Mouse (Mus musculus): ENCODE results near the gene Rhoa.

Rhoa gene

DNA sequence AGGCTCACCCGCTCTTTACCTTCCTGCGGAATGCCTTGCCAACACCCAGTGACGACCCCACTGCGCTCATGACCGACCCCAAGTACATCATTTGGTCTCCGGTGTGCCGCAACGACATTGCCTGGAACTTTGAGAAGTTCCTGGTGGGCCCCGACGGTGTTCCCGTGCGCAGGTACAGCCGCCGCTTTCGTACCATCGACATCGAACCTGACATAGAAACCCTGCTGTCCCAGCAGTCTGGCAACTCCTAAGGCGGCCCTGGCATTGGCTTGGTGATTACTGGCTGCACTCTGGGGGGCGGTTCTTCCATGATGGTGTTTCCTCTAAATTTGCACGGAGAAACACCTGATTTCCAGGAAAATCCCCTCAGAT is 33.9 kb downstream of the Rhoa start:
- DNase-seq (ENCODE audit: extremely low read depth, low read depth, low spot score) = no peak

DNA sequence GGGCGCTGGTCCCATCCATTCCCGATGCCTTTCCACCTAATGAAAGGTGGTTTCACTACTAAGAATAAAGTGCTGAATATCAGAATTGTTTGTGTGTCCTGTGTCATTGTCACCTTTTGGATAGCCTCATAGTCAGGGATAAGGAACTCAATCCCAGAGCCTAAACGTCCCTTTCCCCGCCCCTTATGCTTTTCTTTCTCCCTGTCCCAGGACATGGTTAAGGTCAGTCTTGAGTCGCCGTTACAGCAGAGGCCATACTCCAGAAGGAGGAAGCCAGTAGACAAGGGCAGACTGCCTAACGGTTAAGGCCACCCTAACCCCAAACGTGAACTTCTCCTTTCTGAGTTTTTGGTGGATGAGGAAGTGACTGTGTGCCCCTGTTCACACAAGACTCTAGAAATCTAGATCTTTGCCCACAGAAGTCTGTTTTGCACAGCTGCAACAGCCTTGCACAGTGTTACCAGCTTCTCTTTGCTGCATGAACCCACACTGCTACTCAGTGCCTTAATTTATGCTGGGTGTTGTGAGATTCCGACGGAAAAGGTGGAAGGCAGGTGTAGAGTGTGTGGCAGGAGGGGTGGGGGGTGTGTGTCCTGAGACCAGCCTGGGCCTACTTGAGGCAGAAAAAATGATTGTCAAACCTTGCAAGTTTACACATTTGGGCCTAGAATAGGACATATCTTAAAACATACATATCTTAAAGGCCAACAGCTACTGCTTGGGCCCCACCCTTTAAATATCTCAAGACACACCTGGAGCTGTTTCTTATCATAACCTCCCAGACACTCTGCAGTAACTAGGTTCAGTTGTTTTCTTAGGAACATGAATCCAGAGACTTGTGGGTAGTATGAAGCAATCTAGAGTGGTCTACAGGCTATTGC is 34.6 kb downstream of the Rhoa start:
- DNase-seq (ENCODE audit: extremely low read depth, low read depth, low spot score) = no peak

- no peak for DNase-seq (ENCODE audit: extremely low read depth, low read depth, low spot score)
Observed at GRCm38 (mm10) chr9:108341139-108341475, 35.2 kb downstream of the Rhoa start.

DNA sequence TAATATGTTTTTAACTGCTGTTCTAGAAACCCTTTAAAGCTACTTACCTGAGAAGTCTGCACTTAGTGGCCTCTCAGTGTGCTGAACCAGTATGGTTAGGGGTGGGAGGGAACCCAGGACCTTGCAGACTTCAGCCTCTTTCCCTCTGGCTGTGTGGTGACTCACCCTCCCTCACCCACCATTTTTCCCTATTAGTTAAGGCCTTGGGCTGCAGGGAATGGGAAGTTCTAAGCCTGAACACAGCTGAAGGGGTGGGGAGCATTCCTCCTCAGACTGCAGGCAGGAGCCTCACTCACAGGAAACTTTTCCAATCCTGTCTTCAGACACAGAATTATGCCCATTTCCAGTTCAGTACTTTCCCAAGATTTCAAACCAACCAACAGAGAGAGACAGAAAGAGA is 35.9 kb downstream of the Rhoa start:
- DNase-seq (ENCODE audit: extremely low read depth, low read depth, low spot score) = no peak

DNA sequence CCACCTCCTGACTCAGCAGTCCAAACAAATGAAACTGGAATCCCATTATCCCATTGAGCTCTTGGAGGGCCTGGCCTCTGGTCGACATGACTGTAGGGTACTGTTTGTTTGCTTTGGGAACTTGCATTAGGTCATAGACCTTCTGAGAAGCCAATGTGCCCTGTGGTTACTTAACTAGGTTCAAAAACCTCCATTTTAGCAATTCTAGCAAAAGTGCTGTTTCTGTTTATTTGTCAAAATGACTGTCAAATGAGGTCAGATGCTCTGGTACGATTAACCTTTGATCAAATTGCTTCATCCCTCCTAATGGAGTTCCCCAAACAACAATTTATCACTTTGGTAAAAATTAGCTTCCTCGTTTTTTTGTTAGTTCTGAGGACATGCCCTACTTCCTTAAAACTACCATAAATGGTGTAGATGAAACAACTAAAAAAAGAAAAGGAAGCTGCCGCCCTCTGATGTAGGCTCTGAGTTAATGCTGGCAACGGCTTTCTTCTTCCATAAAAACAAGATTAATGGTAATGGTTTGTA is 36.4 kb downstream of the Rhoa start:
- no peak for DNase-seq (ENCODE audit: extremely low read depth, low read depth, low spot score)

- DNase-seq (ENCODE audit: extremely low read depth, low read depth, low spot score) = no peak
Observed at GRCm38 (mm10) chr9:108343331-108343730, 37.4 kb downstream of the Rhoa start.

DNA sequence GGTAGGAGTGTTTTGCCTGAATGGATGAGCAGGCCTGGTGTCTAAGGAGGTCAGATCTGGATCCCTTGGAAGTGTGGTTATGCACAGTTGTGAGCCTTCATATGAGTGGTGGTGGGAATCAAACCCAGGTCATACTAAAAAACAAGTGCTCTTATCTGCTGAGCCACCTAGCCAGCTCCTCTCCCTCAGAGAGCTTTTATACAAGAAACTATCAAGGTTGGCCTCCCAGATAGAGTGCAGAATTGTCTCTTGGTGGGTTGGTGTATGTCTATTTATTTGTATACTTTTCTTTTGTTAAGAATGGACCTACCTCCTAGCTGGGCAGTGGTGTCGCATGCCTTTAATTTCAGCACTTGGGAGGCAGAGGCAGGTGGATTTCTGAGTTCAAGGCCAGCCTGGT is 37.9 kb downstream of the Rhoa start:
- DNase-seq (ENCODE audit: extremely low read depth, low read depth, low spot score) = no peak

- no peak for DNase-seq (ENCODE audit: extremely low read depth, low read depth, low spot score)
Observed at GRCm38 (mm10) chr9:108344471-108344870, 38.5 kb downstream of the Rhoa start.

DNA sequence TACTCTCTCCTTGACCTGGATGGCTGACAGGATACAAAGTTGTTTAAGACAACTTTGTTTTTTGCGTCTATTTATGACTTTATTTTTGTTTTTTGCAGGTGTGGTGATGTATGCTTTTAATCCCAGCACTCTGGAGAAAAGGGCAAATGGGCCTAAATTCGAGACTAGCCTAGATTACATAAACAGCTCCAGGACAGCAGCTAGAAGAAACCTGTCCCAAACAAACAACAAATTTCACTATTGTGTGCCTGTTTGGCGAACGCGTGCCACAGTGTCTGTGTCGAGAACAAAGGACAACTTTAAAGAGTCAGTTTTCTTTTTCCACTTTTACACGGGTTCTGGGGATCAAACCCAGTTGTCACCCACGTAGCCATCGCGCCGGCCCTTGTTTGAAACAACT is 41.1 kb downstream of the Rhoa start:
- DNase-seq (ENCODE audit: extremely low read depth, low read depth, low spot score) = no peak

DNA sequence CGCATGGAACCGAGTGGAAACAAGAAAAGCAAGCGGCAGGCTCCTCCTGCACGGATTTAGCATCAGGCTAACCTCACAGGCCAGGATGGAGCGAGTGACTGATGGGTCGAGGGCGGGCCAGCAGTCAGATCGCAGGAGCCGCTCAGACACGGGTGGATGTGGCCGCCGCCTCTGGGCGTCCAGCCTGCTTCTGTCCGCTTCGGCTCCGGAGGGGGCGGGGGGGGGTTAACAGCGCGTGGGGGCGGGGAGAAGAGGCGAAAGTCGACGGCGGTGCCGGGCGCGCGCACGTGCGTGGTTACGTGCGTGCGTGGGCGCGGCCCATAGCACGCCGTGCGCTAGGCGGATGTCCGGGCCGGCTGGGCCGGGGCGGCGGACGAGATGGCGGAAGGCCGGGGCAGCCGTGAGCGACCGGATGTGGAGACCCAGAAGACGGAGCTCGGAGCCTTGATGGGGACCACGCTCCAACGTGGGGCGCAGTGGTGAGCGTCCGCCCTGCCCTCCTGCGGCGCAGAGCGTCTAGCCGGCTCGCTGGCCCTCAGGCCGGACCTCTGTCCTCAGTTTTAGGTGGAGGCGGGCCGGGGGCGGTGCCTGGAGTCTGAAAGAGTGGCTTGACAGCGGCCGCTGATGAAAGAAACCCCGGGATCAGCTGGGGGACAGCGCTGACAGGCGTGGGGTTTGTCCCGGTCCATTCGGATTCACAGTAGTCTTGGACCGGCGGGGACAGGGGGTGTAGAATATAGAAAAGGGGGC is 41.8 kb downstream of the Rhoa start, which contains the start of gene Usp4:
Gene Usp4, plus strand, starts transcription at position 314 of the 750 bp plus-strand sequence.
- DNase-seq (ENCODE audit: extremely low read depth, low read depth, low spot score) = no peak

- no peak for DNase-seq (ENCODE audit: extremely low read depth, low read depth, low spot score)
Observed at GRCm38 (mm10) chr9:108348290-108348680, 42.4 kb downstream of the Rhoa start.

DNA sequence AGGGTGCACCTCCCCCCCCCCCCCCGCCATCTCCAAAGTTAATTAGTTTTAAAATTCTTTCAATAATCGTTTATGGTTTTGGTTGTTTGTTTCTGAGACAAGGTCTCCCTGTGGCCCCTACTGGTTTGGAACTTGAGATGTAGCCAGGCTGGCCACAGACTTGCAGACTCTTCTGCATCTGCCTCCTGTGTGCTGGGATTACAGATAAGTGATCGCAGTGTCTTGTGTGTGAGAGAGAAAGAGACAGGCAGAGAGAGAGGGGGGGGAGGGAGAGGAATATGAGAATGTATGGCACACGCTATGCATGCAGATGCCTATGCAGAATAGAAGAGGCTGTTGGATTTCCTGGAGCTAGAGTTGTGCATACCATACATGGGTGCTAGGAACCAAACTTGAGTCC is 43.8 kb downstream of the Rhoa start:
- DNase-seq (ENCODE audit: extremely low read depth, low read depth, low spot score) = no peak

- DNase-seq (ENCODE audit: extremely low read depth, low read depth, low spot score) = no peak
Observed at GRCm38 (mm10) chr9:108378234-108378633, 72.3 kb downstream of the Rhoa start.

DNA sequence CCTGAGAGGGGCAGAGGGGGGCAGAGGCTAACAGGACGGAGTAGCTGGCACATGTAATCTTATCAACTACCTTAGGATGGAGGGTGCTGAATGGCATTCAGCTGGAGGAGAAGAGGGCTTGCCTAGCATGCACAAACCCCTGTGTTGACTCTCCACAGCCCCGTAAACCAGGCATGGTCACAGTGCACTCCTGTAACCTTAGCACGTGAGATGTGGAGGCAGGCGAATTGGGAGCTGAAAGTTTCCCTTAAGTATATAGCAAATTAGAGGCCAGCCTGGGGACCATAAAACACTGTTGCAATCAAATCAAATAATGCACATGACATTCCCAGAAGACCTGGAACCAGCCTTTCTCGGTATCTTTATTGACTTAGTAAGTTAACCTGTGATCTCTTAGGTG is 72.8 kb downstream of the Rhoa start:
- no peak for DNase-seq (ENCODE audit: extremely low read depth, low read depth, low spot score)

DNA sequence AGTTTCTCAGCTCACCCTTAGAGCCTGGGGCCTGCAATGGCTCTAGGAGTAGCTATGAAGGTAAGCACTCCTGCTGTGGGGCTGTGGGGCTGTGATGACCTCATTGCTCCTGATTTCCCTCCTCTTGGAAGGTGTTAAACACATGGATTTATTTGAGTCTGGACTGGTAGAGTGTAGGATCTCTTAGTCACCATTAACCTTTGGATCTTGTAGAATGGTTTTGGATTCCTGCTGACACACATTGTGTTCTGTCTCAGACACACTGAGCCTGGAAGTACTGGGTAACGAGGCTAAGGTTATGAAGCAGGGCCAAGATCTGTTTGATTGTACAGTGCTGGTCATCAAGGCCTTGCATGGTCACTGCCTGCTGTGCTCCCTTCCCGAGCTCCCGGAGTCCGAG is 73.4 kb downstream of the Rhoa start:
- no peak for DNase-seq (ENCODE audit: extremely low read depth, low read depth, low spot score)

GRCm38 (mm10) chr9:108381382-108381781 is 75.5 kb downstream of the Rhoa start:
- no peak for DNase-seq (ENCODE audit: extremely low read depth, low read depth, low spot score)

- no peak for DNase-seq (ENCODE audit: extremely low read depth, low read depth, low spot score)
Observed at GRCm38 (mm10) chr9:108385006-108385405, 79.1 kb downstream of the Rhoa start.

DNA sequence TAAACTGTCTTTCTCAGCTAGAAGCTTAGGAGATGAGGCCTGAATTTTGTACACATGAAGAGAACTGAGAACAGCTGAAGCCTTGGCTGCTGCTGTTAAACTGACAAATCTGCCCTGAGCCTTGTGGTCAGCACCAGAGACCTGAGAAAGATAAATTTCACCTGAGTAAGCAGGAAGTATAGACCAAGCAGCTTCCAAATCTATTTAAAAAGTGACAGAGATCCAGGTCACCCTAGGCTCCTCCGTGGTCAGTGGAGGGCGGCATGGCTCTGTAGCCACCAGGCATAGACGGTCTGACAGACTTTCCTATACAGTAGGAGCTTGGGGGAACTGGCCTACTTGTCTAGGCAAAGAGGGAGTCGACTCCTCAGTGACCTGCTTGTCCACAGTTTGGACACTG is 80.9 kb downstream of the Rhoa start:
- DNase-seq (ENCODE audit: extremely low read depth, low read depth, low spot score) = no peak

All from fat pad, adult 2 months (tissue).